ENCODE assay signal across 7 mouse cellular contexts in the genomic region with DNA sequence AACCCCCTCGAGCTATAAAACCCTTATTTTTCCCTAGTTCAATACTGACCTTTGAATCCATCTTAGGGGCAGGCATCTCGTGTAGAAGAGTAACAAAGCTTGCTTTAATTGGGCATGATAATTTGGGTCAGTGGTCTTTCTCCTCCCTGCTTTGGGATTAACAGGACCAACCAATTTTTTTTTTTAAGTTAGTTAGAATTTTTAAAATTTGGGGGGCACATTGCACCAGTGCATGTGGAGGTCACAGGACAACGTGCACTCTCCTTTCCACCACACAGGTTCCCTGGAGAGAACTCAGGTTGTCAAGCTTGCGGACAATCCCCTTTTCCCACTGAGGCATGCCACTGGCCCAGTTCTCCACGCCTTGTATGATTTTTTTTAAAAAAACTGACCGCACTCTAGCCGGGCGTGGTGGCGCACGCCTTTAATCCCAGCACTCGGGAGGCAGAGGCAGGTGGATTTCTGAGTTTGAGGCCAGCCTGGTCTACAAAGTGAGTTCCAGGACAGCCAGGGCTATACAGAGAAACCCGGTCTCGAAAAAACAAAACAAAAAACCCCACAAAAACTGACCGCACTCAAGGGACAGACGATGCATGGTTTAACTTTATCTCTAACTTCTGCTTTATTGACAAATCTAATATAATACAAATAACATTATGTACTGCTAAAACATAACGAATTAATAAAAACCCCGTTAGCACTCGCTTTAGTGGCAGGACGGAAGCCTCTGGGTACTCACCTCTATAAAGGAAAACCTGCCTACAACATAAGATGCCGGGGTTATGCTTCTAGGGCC. TPM values are rescaled to one million over a fixed set of nuclear protein-coding genes. Genes with fewer than 3 reads are reported as not detected.
DNase-seq lines count a peak whose midpoint lies in the region; ATAC-seq and TF ChIP-seq lines count a peak whose summit lies in the region.

No protein-coding gene starts in this region.

- H3K4me3 ChIP-seq in lung, embryonic 16.5 days (ENCODE audit: low read length) = peak overlapping the region; percentile 98
- H3K4me3 ChIP-seq in embryonic facial prominence, embryonic 13.5 days = peak overlapping the region; percentile 97
- H3K4me3 ChIP-seq in intestine, postnatal 0 days (ENCODE audit: low read depth, low read length) = peak overlapping the region; percentile 97
- H3K4me3 ChIP-seq in olfactory bulb, adult 2 months (ENCODE audit: insufficient read depth, low read depth, low read length) = peak overlapping the region; percentile 86

- TF ChIP-seq CTCF in intestine, postnatal 0 days (IDR thresholded peaks at IDR 0.05; ENCODE audit: low read depth) = no peak
- TF ChIP-seq CTCF in olfactory bulb, adult 2 months (IDR thresholded peaks at IDR 0.05; ENCODE audit: insufficient read depth, low read depth, low read length) = no peak

- no peak for TF ChIP-seq POLR2A in olfactory bulb, adult 2 months (IDR thresholded peaks at IDR 0.05; ENCODE audit: insufficient read depth, low read depth, low read length)

- 2% methylated on average over 20 of the region's 20 CpGs for WGBS in lung, embryonic 16.5 days
- WGBS in embryonic facial prominence, embryonic 13.5 days = 8% methylated on average over 20 of the region's 20 CpGs
- 3% methylated on average over 20 of the region's 20 CpGs for WGBS in intestine, postnatal 0 days
- WGBS in olfactory bulb, adult 2 months = 2% methylated on average over 20 of the region's 20 CpGs

- no peaks in the 10 kb centered on the region for H3K27me3 ChIP-seq in lung, embryonic 16.5 days (ENCODE audit: control insufficient read depth, insufficient read depth, low read depth, low read length)
- no peaks in the 10 kb centered on the region for H3K27me3 ChIP-seq in embryonic facial prominence, embryonic 13.5 days
- no peaks in the 10 kb centered on the region for H3K27me3 ChIP-seq in intestine, postnatal 0 days (replicated peaks; ENCODE audit: control insufficient read depth, insufficient read depth, low read length)

- no peak for DNase-seq in lung, postnatal 36 days
- no peak for DNase-seq in frontal cortex, postnatal 14 days (ENCODE audit: low spot score in 2 of 2)
- DNase-seq in layer of hippocampus, adult 11-12 months (ENCODE audit: low spot score) = no peak

- no peaks in the 10 kb centered on the region for H3K9me3 ChIP-seq in lung, embryonic 16.5 days (ENCODE audit: control insufficient read depth, low read length)
- no peaks in the 10 kb centered on the region for H3K9me3 ChIP-seq in embryonic facial prominence, embryonic 13.5 days
- H3K9me3 ChIP-seq in intestine, postnatal 0 days (ENCODE audit: control insufficient read depth) = no peaks in the 10 kb centered on the region

- no peak; the same call in 1 of the 2 replicates for ATAC-seq in lung, embryonic 16.5 days (ENCODE audit: low read depth)
- ATAC-seq in embryonic facial prominence, embryonic 13.5 days (ENCODE audit: insufficient number of reproducible peaks, insufficient read depth, low FRiP score, low TSS enrichment, low read depth) = no peak
- ATAC-seq in intestine, postnatal 0 days = no peak

- peaks cover 26% of the 10 kb centered on the region for H3K4me1 ChIP-seq in lung, embryonic 16.5 days (replicated peaks; ENCODE audit: control insufficient read depth, insufficient read depth, low read length)
- peaks cover 34% of the 10 kb centered on the region for H3K4me1 ChIP-seq in embryonic facial prominence, embryonic 13.5 days
- 0 out of 2 replicates have a peak, but pooled peaks cover 5% of the 10 kb centered on the region for H3K4me1 ChIP-seq in intestine, postnatal 0 days (replicated peaks; ENCODE audit: control insufficient read depth, insufficient read depth, low read length)
- peaks cover 11% of the 10 kb centered on the region for H3K4me1 ChIP-seq in olfactory bulb, adult 2 months (ENCODE audit: control insufficient read depth, insufficient read depth, low read length)

- H3K9ac ChIP-seq in lung, embryonic 16.5 days (ENCODE audit: low read length) = peak overlapping the region; percentile 97
- peak overlapping the region; percentile 97 for H3K9ac ChIP-seq in embryonic facial prominence, embryonic 13.5 days
- H3K9ac ChIP-seq in intestine, postnatal 0 days (ENCODE audit: low read depth, low read length) = peak overlapping the region; percentile 79

- peak overlapping the region; percentile 62 for H3K4me2 ChIP-seq in lung, embryonic 16.5 days (ENCODE audit: low read depth, low read length)
- peak overlapping the region; percentile 79 for H3K4me2 ChIP-seq in embryonic facial prominence, embryonic 13.5 days
- H3K4me2 ChIP-seq in intestine, postnatal 0 days (replicated peaks; ENCODE audit: low read depth) = peak overlapping the region; percentile 86

- peaks cover 22% of the 10 kb centered on the region for H3K36me3 ChIP-seq in lung, embryonic 16.5 days (ENCODE audit: control insufficient read depth, insufficient read depth, low read length)
- peaks cover 48% of the 10 kb centered on the region for H3K36me3 ChIP-seq in embryonic facial prominence, embryonic 13.5 days
- H3K36me3 ChIP-seq in intestine, postnatal 0 days (ENCODE audit: control insufficient read depth, insufficient read depth) = peaks cover 19% of the 10 kb centered on the region

- H3K27ac ChIP-seq in lung, embryonic 16.5 days (ENCODE audit: low read length) = peak overlapping the region; percentile 99
- H3K27ac ChIP-seq in embryonic facial prominence, embryonic 13.5 days = peak overlapping the region; percentile 99
- peak overlapping the region; percentile 91 for H3K27ac ChIP-seq in intestine, postnatal 0 days (ENCODE audit: low read depth, low read length)
- H3K27ac ChIP-seq in olfactory bulb, adult 2 months (ENCODE audit: insufficient read depth, low read depth, low read length) = peak overlapping the region; percentile 86

RNA-seq across cellular contexts. Expression of a gene that starts 0.8 kb away (rescaled TPM):
- 27.7 and 32.3 TPM in 2 replicates for polyA plus RNA-seq in lung, embryonic 16.5 days (2015; fragmentation: Nextera tagmentation; extraction: Ambion mirVana)
- polyA plus RNA-seq in embryonic facial prominence, embryonic 13.5 days (2015; fragmentation: Nextera tagmentation; extraction: Ambion mirVana) = 53.7 and 55.0 TPM in 2 replicates
- 7.4 and 7.6 TPM in 2 replicates for polyA plus RNA-seq in intestine, postnatal 0 days (2015; fragmentation: Nextera tagmentation; extraction: Ambion mirVana)
- polyA plus RNA-seq in olfactory bulb, adult 2 months (2012; ENCODE audit: insufficient read depth, insufficient read length, low replicate concordance, missing spikeins) = not detected in 2 replicates

RNA-seq across cellular contexts. Expression of a gene that starts 0.9 kb away (rescaled TPM):
- 23.2 and 23.4 TPM in 2 replicates for polyA plus RNA-seq in lung, embryonic 16.5 days (2015; fragmentation: Nextera tagmentation; extraction: Ambion mirVana)
- 26.9 and 29.6 TPM in 2 replicates for polyA plus RNA-seq in embryonic facial prominence, embryonic 13.5 days (2015; fragmentation: Nextera tagmentation; extraction: Ambion mirVana)
- polyA plus RNA-seq in intestine, postnatal 0 days (2015; fragmentation: Nextera tagmentation; extraction: Ambion mirVana) = 6.3 and 6.6 TPM in 2 replicates
- 2,394 TPM in 1 of 2 replicates, not detected in the other for polyA plus RNA-seq in olfactory bulb, adult 2 months (2012; ENCODE audit: insufficient read depth, insufficient read length, low replicate concordance, missing spikeins)

RNA-seq across cellular contexts. Expression of a gene that starts 12.1 kb away (rescaled TPM):
- polyA plus RNA-seq in lung, embryonic 16.5 days (2015; fragmentation: Nextera tagmentation; extraction: Ambion mirVana) = 36.9 and 48.7 TPM in 2 replicates
- polyA plus RNA-seq in embryonic facial prominence, embryonic 13.5 days (2015; fragmentation: Nextera tagmentation; extraction: Ambion mirVana) = 78.2 and 83.9 TPM in 2 replicates
- 17.6 and 19.8 TPM in 2 replicates for polyA plus RNA-seq in intestine, postnatal 0 days (2015; fragmentation: Nextera tagmentation; extraction: Ambion mirVana)
- not detected in 2 replicates for polyA plus RNA-seq in olfactory bulb, adult 2 months (2012; ENCODE audit: insufficient read depth, insufficient read length, low replicate concordance, missing spikeins)

RNA-seq across cellular contexts. Expression of a gene that starts 23.3 kb away (rescaled TPM):
- 47.4 and 105 TPM in 2 replicates for polyA plus RNA-seq in lung, embryonic 16.5 days (2015; fragmentation: Nextera tagmentation; extraction: Ambion mirVana)
- polyA plus RNA-seq in embryonic facial prominence, embryonic 13.5 days (2015; fragmentation: Nextera tagmentation; extraction: Ambion mirVana) = 34.1 and 41.1 TPM in 2 replicates
- 10.7 and 12.3 TPM in 2 replicates for polyA plus RNA-seq in intestine, postnatal 0 days (2015; fragmentation: Nextera tagmentation; extraction: Ambion mirVana)
- not detected in 2 replicates for polyA plus RNA-seq in olfactory bulb, adult 2 months (2012; ENCODE audit: insufficient read depth, insufficient read length, low replicate concordance, missing spikeins)

RNA-seq across cellular contexts. Expression of a gene that starts 23.8 kb away (rescaled TPM):
- 20.5 and 23.8 TPM in 2 replicates for polyA plus RNA-seq in lung, embryonic 16.5 days (2015; fragmentation: Nextera tagmentation; extraction: Ambion mirVana)
- polyA plus RNA-seq in embryonic facial prominence, embryonic 13.5 days (2015; fragmentation: Nextera tagmentation; extraction: Ambion mirVana) = 30.4 and 32.0 TPM in 2 replicates
- 15.0 and 17.1 TPM in 2 replicates for polyA plus RNA-seq in intestine, postnatal 0 days (2015; fragmentation: Nextera tagmentation; extraction: Ambion mirVana)
- not detected in 2 replicates for polyA plus RNA-seq in olfactory bulb, adult 2 months (2012; ENCODE audit: insufficient read depth, insufficient read length, low replicate concordance, missing spikeins)

Comparison
In these comparisons a context has a peak if more than half of its experiments do, and no peak if none do; other contexts are left out.
1. RNA of a gene that starts 12.1 kb away (polyA plus RNA-seq): 78.2 to 83.9 TPM in embryonic facial prominence, embryonic 13.5 days, 36.9 to 48.7 TPM in lung, embryonic 16.5 days and 17.6 to 19.8 TPM in intestine, postnatal 0 days; not detected in olfactory bulb, adult 2 months; every median in the first group is over 10 times any median in the second.
2. Peak in every context shown above with its lines, with median percentiles within 50 percentile points of each other: H3K27ac ChIP-seq, H3K4me2 ChIP-seq, H3K4me3 ChIP-seq and H3K9ac ChIP-seq.